Mouse (Mus musculus): Measurements from ENCODE around the gene Gm10277. TPM values are rescaled to one million over a fixed set of nuclear protein-coding genes. Genes with fewer than 3 reads are reported as not detected.

Gm10277 gene
- total and polyA plus RNA-seq, 2 experiments from 2014 or later: 0.69 TPM; not detected in 1

DNA sequence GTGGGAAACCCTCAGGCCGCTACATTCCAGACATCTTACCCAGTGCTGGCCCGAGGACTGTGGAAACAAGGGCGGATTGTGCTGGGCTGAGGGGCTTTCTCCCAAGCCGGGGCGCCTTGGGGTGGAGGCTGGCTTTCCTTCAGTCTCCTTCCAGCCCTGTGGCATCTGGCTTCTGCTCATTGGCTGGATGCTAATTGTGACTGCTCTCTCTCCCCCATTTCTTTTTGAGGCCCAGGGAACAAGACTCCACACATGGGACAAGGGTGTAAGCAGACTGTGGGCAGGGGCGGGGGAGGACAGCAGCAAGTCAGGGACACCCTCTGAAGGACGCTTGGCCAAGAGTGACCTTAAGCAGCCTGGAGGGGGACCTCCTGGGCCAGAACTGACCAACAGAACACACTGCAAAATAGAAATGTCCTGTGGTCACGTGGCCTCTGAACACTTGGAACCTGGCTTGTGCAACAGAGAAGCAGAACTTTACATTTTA, 3.7 kb upstream of the Gm10277 start:
- peaks cover 17% of the 10 kb centered on the region for H3K4me1 ChIP-seq (ENCODE audit: insufficient read depth, low read length)
- peak; percentile 39 for DNase-seq (ENCODE audit: low spot score)
- H3K4me3 ChIP-seq (ENCODE audit: low read length): no peak overlapping the region
- H3K4me2 ChIP-seq (ENCODE audit: low read depth, low read length): no peak overlapping the region
- peak; percentile 58; the same call in 1 of the 2 replicates for ATAC-seq
- no peaks in the 10 kb centered on the region for H3K36me3 ChIP-seq (ENCODE audit: insufficient read depth, low read length)
- TF ChIP-seq CTCF (IDR thresholded peaks at IDR 0.05; ENCODE audit: low read depth): no peak
- peak overlapping the region; percentile 74 for H3K27ac ChIP-seq
- 34% methylated on average over 8 of the region's 8 CpGs for WGBS
- H3K9ac ChIP-seq (replicated peaks; ENCODE audit: low read length): no peak overlapping the region
- no peaks in the 10 kb centered on the region for H3K27me3 ChIP-seq (ENCODE audit: insufficient read depth, low read length)
- H3K9me3 ChIP-seq (ENCODE audit: low read length): no peaks in the 10 kb centered on the region

DNA sequence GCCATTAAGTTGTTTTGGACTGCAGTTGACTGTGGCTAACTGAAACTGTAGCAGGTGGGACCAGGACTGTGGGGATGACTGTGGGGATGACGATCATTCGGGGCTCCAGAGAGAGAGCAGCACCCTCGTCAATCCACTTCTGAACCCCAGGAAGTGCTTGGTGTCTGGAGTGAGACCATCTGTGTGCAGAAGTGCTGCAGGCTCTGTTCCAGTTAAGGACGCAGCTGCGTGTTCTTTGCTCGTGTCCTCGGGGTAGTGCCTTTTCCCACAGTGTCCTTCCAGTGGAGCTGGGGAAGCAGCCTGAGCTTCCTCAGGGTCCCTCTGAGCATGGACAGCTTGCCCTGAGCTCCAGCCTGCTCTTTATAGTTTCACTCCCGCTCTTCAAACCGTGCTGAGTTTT, 2.7 kb upstream of the Gm10277 start:
- WGBS: 32% methylated on average over 9 of the region's 9 CpGs
- H3K27me3 ChIP-seq (ENCODE audit: insufficient read depth, low read length): no peaks in the 10 kb centered on the region
- peaks cover 26% of the 10 kb centered on the region for H3K4me1 ChIP-seq (ENCODE audit: insufficient read depth, low read length)
- DNase-seq (ENCODE audit: low spot score) (no peak), ATAC-seq (no peak)
- H3K9ac ChIP-seq (replicated peaks; ENCODE audit: low read length): no peak overlapping the region; the same call in 1 of the 2 replicates
- H3K36me3 ChIP-seq (ENCODE audit: insufficient read depth, low read length): no peaks in the 10 kb centered on the region
- no peak overlapping the region for H3K4me2 ChIP-seq (ENCODE audit: low read depth, low read length)
- peak overlapping the region; percentile 74 for H3K27ac ChIP-seq
- H3K4me3 ChIP-seq (ENCODE audit: low read length): no peak overlapping the region
- H3K9me3 ChIP-seq (ENCODE audit: low read length): no peaks in the 10 kb centered on the region
- TF ChIP-seq CTCF (IDR thresholded peaks at IDR 0.05; ENCODE audit: low read depth): no peak

DNA sequence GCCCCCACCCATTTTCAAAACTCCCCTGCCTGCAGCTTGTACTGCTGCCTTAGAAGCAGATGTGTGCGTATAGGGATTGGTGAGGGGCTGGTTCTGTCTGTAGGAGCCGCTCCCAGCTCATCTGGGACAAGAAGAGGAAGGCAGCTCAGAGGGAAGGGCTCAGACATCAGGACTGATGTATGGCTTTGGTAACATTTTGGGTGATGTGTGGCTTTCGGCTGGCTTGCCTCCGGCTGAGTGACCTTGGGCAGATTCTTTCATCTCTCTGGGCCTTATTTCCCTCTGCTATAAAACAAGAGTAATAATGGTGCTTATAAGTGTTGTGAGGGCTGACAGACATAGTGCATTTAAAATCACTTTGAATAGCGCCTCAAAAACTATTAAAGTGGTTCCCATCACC, 2.0 kb upstream of the Gm10277 start:
- H3K4me3 ChIP-seq (ENCODE audit: low read length): no peak overlapping the region
- no peaks in the 10 kb centered on the region for H3K27me3 ChIP-seq (ENCODE audit: insufficient read depth, low read length)
- no peak overlapping the region for H3K9ac ChIP-seq (replicated peaks; ENCODE audit: low read length)
- H3K36me3 ChIP-seq (ENCODE audit: insufficient read depth, low read length): no peaks in the 10 kb centered on the region
- H3K4me2 ChIP-seq (ENCODE audit: low read depth, low read length): no peak overlapping the region
- TF ChIP-seq CTCF (IDR thresholded peaks at IDR 0.05; ENCODE audit: low read depth): no peak
- no peak overlapping the region for H3K27ac ChIP-seq
- H3K4me1 ChIP-seq (ENCODE audit: insufficient read depth, low read length): peaks cover 30% of the 10 kb centered on the region
- no peaks in the 10 kb centered on the region for H3K9me3 ChIP-seq (ENCODE audit: low read length)
- WGBS: 93% methylated on average over 5 of the region's 5 CpGs
- no peak for ATAC-seq
- DNase-seq (ENCODE audit: low spot score): no peak

DNA sequence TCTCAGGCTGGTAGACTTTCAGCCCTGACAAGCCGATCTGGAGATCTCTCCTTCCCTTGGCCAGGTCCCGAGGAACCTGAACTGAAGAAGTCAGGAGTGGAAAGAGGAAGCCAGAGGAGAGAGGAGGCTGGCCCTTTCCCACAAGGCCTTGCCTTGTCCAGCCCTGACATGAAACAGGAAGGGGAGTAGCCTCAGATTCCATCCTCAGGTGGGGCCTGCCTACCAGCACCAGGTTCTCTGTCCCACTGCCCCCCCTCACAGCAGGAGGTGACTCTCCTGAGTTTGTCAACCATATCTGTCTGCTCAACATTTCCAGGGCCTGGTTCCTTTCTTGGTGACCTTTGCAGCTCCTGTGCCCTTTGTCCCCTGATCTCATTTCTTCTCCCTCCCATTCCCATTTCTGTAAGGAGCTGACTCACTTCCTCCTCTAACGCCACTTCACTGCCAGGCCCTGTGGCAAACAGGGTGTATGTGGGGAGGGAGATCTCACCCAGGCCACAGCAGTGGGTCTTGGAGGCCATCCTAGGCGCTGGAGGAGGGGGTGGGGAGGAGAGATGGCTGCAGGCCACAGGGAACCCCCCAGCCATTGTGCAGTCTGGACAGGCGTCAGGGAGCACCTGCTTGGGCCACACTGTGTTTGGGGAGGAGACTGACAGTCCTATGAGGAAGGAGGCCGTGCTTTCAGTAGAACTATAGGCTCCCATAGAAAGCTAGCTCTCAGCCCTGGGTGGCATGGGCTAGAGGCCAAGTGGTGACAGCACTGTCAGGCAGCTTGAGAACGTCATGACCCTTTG, 1.6 kb downstream of the Gm10277 start:
- peaks cover 23% of the 10 kb centered on the region for H3K4me1 ChIP-seq (ENCODE audit: insufficient read depth, low read length)

DNA sequence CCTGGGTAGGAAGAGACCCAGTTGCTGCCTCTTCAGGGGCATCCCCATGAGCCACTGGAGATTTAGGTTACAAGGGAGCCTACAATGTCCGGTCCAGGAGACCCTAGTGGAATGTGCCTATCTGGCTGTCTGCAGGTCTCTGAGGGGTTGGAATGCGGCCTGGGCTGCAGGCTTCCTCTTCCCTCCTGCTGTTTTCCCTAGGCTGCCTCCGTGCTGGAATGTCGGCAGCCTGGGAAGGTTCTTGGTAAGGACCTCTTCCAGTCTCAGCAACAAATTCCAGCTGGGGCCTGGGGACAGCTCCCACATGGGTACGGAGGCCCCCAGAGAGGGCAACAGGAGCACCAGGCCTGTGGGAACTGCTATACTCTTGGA, 2.2 kb downstream of the Gm10277 start:
- H3K4me3 ChIP-seq (ENCODE audit: low read length): no peak overlapping the region
- H3K9ac ChIP-seq (replicated peaks; ENCODE audit: low read length): no peak overlapping the region
- DNase-seq (ENCODE audit: low spot score): no peak
- no peak for ATAC-seq
- peak overlapping the region; percentile 55; the same call in 1 of the 2 replicates for H3K27ac ChIP-seq
- peaks cover 22% of the 10 kb centered on the region for H3K4me1 ChIP-seq (ENCODE audit: insufficient read depth, low read length)
- H3K4me2 ChIP-seq (ENCODE audit: low read depth, low read length): no peak overlapping the region
- H3K27me3 ChIP-seq (ENCODE audit: insufficient read depth, low read length): no peaks in the 10 kb centered on the region
- WGBS: 24% methylated on average over 5 of the region's 5 CpGs
- H3K36me3 ChIP-seq (ENCODE audit: insufficient read depth, low read length): no peaks in the 10 kb centered on the region; the same call in 1 of the 2 replicates
- H3K9me3 ChIP-seq (ENCODE audit: low read length): no peaks in the 10 kb centered on the region
- no peak for TF ChIP-seq CTCF (IDR thresholded peaks at IDR 0.05; ENCODE audit: low read depth)

More for the DNA sequence above, 1.6 kb downstream of the Gm10277 start:
- H3K4me3 ChIP-seq (ENCODE audit: low read length): no peak overlapping the region
- TF ChIP-seq CTCF (IDR thresholded peaks at IDR 0.05; ENCODE audit: low read depth): no peak
- no peak overlapping the region for H3K9ac ChIP-seq (replicated peaks; ENCODE audit: low read length)
- H3K27ac ChIP-seq: peak overlapping the region; percentile 55; the same call in 1 of the 2 replicates
- no peaks in the 10 kb centered on the region for H3K36me3 ChIP-seq (ENCODE audit: insufficient read depth, low read length)
- WGBS: 21% methylated on average over 7 of the region's 7 CpGs
- H3K9me3 ChIP-seq (ENCODE audit: low read length): no peaks in the 10 kb centered on the region
- H3K27me3 ChIP-seq (ENCODE audit: insufficient read depth, low read length): no peaks in the 10 kb centered on the region
- no peak overlapping the region for H3K4me2 ChIP-seq (ENCODE audit: low read depth, low read length)
- peak; percentile 68 for ATAC-seq
- peak; percentile 46 for DNase-seq (ENCODE audit: low spot score)

DNA sequence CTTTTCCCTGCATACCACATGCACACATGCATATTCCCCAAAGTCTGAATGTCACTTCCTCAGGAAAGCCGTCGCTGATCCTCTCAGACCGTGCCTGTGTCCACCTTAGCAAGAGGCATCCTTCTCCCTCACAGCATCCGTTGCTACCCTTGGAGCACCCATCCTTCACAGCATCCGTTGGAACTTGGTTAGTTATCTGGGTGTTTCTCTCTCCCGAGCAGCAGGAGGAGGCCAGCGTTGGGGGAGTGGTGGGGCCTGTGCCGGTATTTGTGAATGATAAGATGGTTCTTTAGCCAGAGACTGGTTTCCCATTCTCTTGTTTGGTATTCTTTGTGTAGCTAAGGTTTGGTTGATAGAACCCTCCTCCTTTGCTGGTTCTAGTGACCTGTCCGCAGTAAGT, 2.7 kb downstream of the Gm10277 start:
- Histone ChIP-seq H3K27me3 (ENCODE audit: insufficient read depth, low read length) (no peaks in the 10 kb centered on the region), H3K4me3 (ENCODE audit: low read length) (no peak overlapping the region), H3K4me1 (ENCODE audit: insufficient read depth, low read length) (peaks cover 20% of the 10 kb centered on the region), H3K9me3 (ENCODE audit: low read length) (no peaks in the 10 kb centered on the region), H3K9ac (replicated peaks; ENCODE audit: low read length) (no peak overlapping the region), H3K4me2 (ENCODE audit: low read depth, low read length) (no peak overlapping the region), H3K36me3 (ENCODE audit: insufficient read depth, low read length) (no peaks in the 10 kb centered on the region; the same call in 1 of the 2 replicates), H3K27ac (no peak overlapping the region)
- DNase-seq (ENCODE audit: low spot score): no peak
- 85% methylated on average over 9 of the region's 9 CpGs for WGBS
- no peak for ATAC-seq
- TF ChIP-seq CTCF (IDR thresholded peaks at IDR 0.05; ENCODE audit: low read depth): no peak

All from hindbrain, postnatal 0 days (tissue).